ENCODE assay signal across 21 mouse cellular contexts in genomic region chr8:103244658-103245057, GRCm38 (mm10).
DNase-seq lines count a peak whose midpoint lies in the region; ATAC-seq and TF ChIP-seq lines count a peak whose summit lies in the region.
"Had no signal": no experiment of that assay in that cellular context is flagged by ENCODE, and none has a peak within 500 bp of the region (broad histone marks: within the 10 kb centered on the region; RNA-seq: fewer than 3 reads in every experiment).

No protein-coding gene starts in this region.

- H3K27ac ChIP-seq in heart, embryonic 10.5 days, result peak overlapping the region; percentile 5; the same call in 1 of the 2 replicates
- no peak overlapping the region for H3K27ac ChIP-seq in lung, postnatal 0 days (ENCODE audit: low read length)
- H3K27ac ChIP-seq in intestine, embryonic 15.5 days, result no peak overlapping the region
- H3K27ac ChIP-seq in stomach, postnatal 0 days (replicated peaks), result no peak overlapping the region
- no peak overlapping the region for H3K27ac ChIP-seq in forebrain, embryonic 14.5 days (ENCODE audit: low read depth, low read length)
- H3K27ac ChIP-seq: embryonic facial prominence, embryonic 12.5 days; embryonic facial prominence, embryonic 15.5 days; forebrain, embryonic 15.5 days; heart, embryonic 13.5 days; hindbrain, embryonic 12.5 days; hindbrain, embryonic 15.5 days had no signal

- H3K4me1 ChIP-seq in heart, embryonic 10.5 days, result peaks cover 6% of the 10 kb centered on the region; the same call in 1 of the 2 replicates
- H3K4me1 ChIP-seq in lung, postnatal 0 days (ENCODE audit: insufficient read depth, low read depth, low read length), result no peaks in the 10 kb centered on the region
- no peaks in the 10 kb centered on the region for H3K4me1 ChIP-seq in intestine, embryonic 15.5 days (replicated peaks)
- no peaks in the 10 kb centered on the region for H3K4me1 ChIP-seq in stomach, postnatal 0 days (replicated peaks; ENCODE audit: control insufficient read depth, insufficient read depth)
- peaks cover 3% of the 10 kb centered on the region; the same call in 1 of the 2 replicates for H3K4me1 ChIP-seq in forebrain, embryonic 14.5 days (ENCODE audit: control insufficient read depth, insufficient read depth, low read length)
- H3K4me1 ChIP-seq: embryonic facial prominence, embryonic 15.5 days had no signal

- no peak for TF ChIP-seq EP300 in lung, postnatal 0 days (IDR thresholded peaks at IDR 0.05)
- no peak for TF ChIP-seq EP300 in stomach, postnatal 0 days (optimal IDR thresholded peaks at IDR 0.05)

- no peak overlapping the region for H3K9ac ChIP-seq in lung, postnatal 0 days (replicated peaks; ENCODE audit: low read depth)
- H3K9ac ChIP-seq in intestine, embryonic 15.5 days, result no peak overlapping the region
- H3K9ac ChIP-seq in stomach, postnatal 0 days (ENCODE audit: low read length), result no peak overlapping the region
- no peak overlapping the region for H3K9ac ChIP-seq in forebrain, embryonic 14.5 days (ENCODE audit: low read length)
- H3K9ac ChIP-seq: embryonic facial prominence, embryonic 12.5 days; embryonic facial prominence, embryonic 15.5 days; forebrain, embryonic 15.5 days; heart, embryonic 13.5 days; hindbrain, embryonic 12.5 days; hindbrain, embryonic 15.5 days had no signal

- TF ChIP-seq CTCF in lung, postnatal 0 days (IDR thresholded peaks at IDR 0.05), result no peak
- TF ChIP-seq CTCF in stomach, postnatal 0 days (IDR thresholded peaks at IDR 0.05; ENCODE audit: low read depth), result no peak

- no peaks in the 10 kb centered on the region for H3K27me3 ChIP-seq in heart, embryonic 10.5 days (ENCODE audit: insufficient read depth, poor library complexity, severe bottlenecking)
- no peaks in the 10 kb centered on the region for H3K27me3 ChIP-seq in lung, postnatal 0 days (replicated peaks; ENCODE audit: insufficient read depth, low read length)
- no peaks in the 10 kb centered on the region for H3K27me3 ChIP-seq in intestine, embryonic 15.5 days (replicated peaks)
- H3K27me3 ChIP-seq in stomach, postnatal 0 days (ENCODE audit: control insufficient read depth, insufficient read depth, low read length), result no peaks in the 10 kb centered on the region
- no peaks in the 10 kb centered on the region for H3K27me3 ChIP-seq in forebrain, embryonic 14.5 days (replicated peaks; ENCODE audit: control insufficient read depth, insufficient read depth, low read length)
- H3K27me3 ChIP-seq: CH12.LX; embryonic facial prominence, embryonic 12.5 days; embryonic facial prominence, embryonic 15.5 days; forebrain, embryonic 15.5 days; heart, embryonic 13.5 days; hindbrain, embryonic 12.5 days; hindbrain, embryonic 15.5 days; Patski had no signal

- H3K9me3 ChIP-seq in heart, embryonic 10.5 days, result no peaks in the 10 kb centered on the region
- no peaks in the 10 kb centered on the region for H3K9me3 ChIP-seq in lung, postnatal 0 days (ENCODE audit: low read length)
- no peaks in the 10 kb centered on the region for H3K9me3 ChIP-seq in intestine, embryonic 15.5 days
- no peaks in the 10 kb centered on the region for H3K9me3 ChIP-seq in stomach, postnatal 0 days (ENCODE audit: control insufficient read depth, low read length)
- no peaks in the 10 kb centered on the region for H3K9me3 ChIP-seq in forebrain, embryonic 14.5 days (replicated peaks; ENCODE audit: control insufficient read depth, low read length)
- H3K9me3 ChIP-seq: embryonic facial prominence, embryonic 12.5 days; embryonic facial prominence, embryonic 15.5 days; forebrain, embryonic 15.5 days; heart, embryonic 13.5 days; hindbrain, embryonic 15.5 days had no signal

- intact Hi-C loops in heart, postnatal 10 days (cut with DNase I), result no loop called here

- DNase-seq in heart, embryonic 10.5 days (ENCODE audit: low spot score), result no peak
- DNase-seq in heart, postnatal 10 days, result no peak
- DNase-seq in lung, postnatal 0 days (ENCODE audit: low spot score), result peak; percentile 19
- DNase-seq in lung, postnatal 4 days, result no peak
- peak; percentile 22 for DNase-seq in stomach, postnatal 0 days (ENCODE audit: low spot score)
- no peak for DNase-seq in forebrain, embryonic 14.5 days (ENCODE audit: low spot score)
- DNase-seq: cerebellum, adult 11-12 months; cerebellum, adult 8-10 months; cerebellum, postnatal 36 days; gastrocnemius, postnatal 25 days; heart, adult 18-20 months had no signal

- 53% methylated on average over 6 of the region's 6 CpGs for WGBS in heart, embryonic 10.5 days
- WGBS in lung, postnatal 0 days, result 57% methylated on average over 6 of the region's 6 CpGs
- WGBS in intestine, embryonic 15.5 days, result 67% methylated on average over 6 of the region's 6 CpGs
- 66% methylated on average over 6 of the region's 6 CpGs for WGBS in stomach, postnatal 0 days
- 95% methylated on average over 6 of the region's 6 CpGs for WGBS in forebrain, embryonic 14.5 days

- no peaks in the 10 kb centered on the region for H3K36me3 ChIP-seq in heart, embryonic 10.5 days
- no peaks in the 10 kb centered on the region for H3K36me3 ChIP-seq in lung, postnatal 0 days (ENCODE audit: insufficient read depth, low read length)
- no peaks in the 10 kb centered on the region for H3K36me3 ChIP-seq in intestine, embryonic 15.5 days
- no peaks in the 10 kb centered on the region for H3K36me3 ChIP-seq in stomach, postnatal 0 days (ENCODE audit: control insufficient read depth, insufficient read depth, low read length)
- H3K36me3 ChIP-seq in forebrain, embryonic 14.5 days (ENCODE audit: control insufficient read depth, insufficient read depth, low read length), result no peaks in the 10 kb centered on the region
- H3K36me3 ChIP-seq: embryonic facial prominence, embryonic 12.5 days; embryonic facial prominence, embryonic 15.5 days; forebrain, embryonic 15.5 days; G1E; heart, embryonic 13.5 days; hindbrain, embryonic 12.5 days; hindbrain, embryonic 15.5 days had no signal

- H3K4me3 ChIP-seq in heart, embryonic 10.5 days, result no peak overlapping the region
- no peak overlapping the region for H3K4me3 ChIP-seq in lung, postnatal 0 days (ENCODE audit: low read depth, low read length)
- H3K4me3 ChIP-seq in intestine, embryonic 15.5 days (replicated peaks), result no peak overlapping the region
- H3K4me3 ChIP-seq in stomach, postnatal 0 days (ENCODE audit: low read depth, low read length), result no peak overlapping the region
- H3K4me3 ChIP-seq in forebrain, embryonic 14.5 days (ENCODE audit: low read depth, low read length), result no peak overlapping the region
- H3K4me3 ChIP-seq: embryonic facial prominence, embryonic 12.5 days; embryonic facial prominence, embryonic 15.5 days; forebrain, embryonic 15.5 days; heart, embryonic 13.5 days; hindbrain, embryonic 12.5 days; hindbrain, embryonic 15.5 days had no signal

- H3K4me2 ChIP-seq in lung, postnatal 0 days (replicated peaks; ENCODE audit: low read depth, low read length), result no peak overlapping the region
- H3K4me2 ChIP-seq in intestine, embryonic 15.5 days (replicated peaks), result no peak overlapping the region
- no peak overlapping the region for H3K4me2 ChIP-seq in stomach, postnatal 0 days (replicated peaks; ENCODE audit: low read depth)
- H3K4me2 ChIP-seq in forebrain, embryonic 14.5 days (ENCODE audit: low read length), result no peak overlapping the region
- H3K4me2 ChIP-seq: embryonic facial prominence, embryonic 12.5 days; embryonic facial prominence, embryonic 15.5 days; forebrain, embryonic 15.5 days; heart, embryonic 13.5 days; hindbrain, embryonic 12.5 days; hindbrain, embryonic 15.5 days had no signal

- ATAC-seq in lung, postnatal 0 days, result no peak
- ATAC-seq in intestine, embryonic 15.5 days, result peak; percentile 71
- ATAC-seq in stomach, postnatal 0 days (ENCODE audit: low FRiP score, low TSS enrichment), result peak; percentile 61; the same call in 1 of the 2 replicates
- no peak for ATAC-seq in forebrain, embryonic 14.5 days
- ATAC-seq: forebrain, embryonic 15.5 days; Patski had no signal

Comparison
In these comparisons a context has a peak if more than half of its experiments do, and no peak if none do; other contexts are left out.
1. DNase-seq: peak in lung, postnatal 0 days (single experiment) and stomach, postnatal 0 days (single experiment); none in heart, embryonic 10.5 days (single experiment), heart, postnatal 10 days (0 of 2), lung, postnatal 4 days (0 of 2) and forebrain, embryonic 14.5 days (single experiment).
2. ATAC-seq: peak in intestine, embryonic 15.5 days (single experiment) and stomach, postnatal 0 days (single experiment); none in lung, postnatal 0 days (single experiment) and forebrain, embryonic 14.5 days (single experiment).